Mouse (Mus musculus) midbrain, embryonic 16.5 days (tissue): ENCODE measurements around the gene S100a10. TPM values are rescaled to one million over a fixed set of nuclear protein-coding genes. Genes with fewer than 3 reads are reported as not detected.

Experiments
- ATAC-seq: fragments of 200-750 bp; cut with Nextera tagmentation; 2 replicates; pipeline ENCODE4 v1.8.0; 2017; ENCODE audit warnings: moderate TSS enrichment
- H3K27ac ChIP-seq: fragments of 300-500 bp; sonication (generic); 2 replicates; pipeline ENCODE4 v1.5.1; 2014; ENCODE audit warnings: mild to moderate bottlenecking, low read length, mixed read lengths
- H3K27me3 ChIP-seq: fragments of 300-500 bp; sonication (generic); 2 replicates; pipeline ENCODE4 v1.6.1; 2014; ENCODE audit warnings: low read depth, low read length, mixed read lengths; ENCODE audit not compliant: control insufficient read depth, insufficient read depth
- H3K36me3 ChIP-seq: fragments of 300-500 bp; sonication (generic); 2 replicates; pipeline ENCODE4 v1.6.1; 2014; ENCODE audit warnings: mild to moderate bottlenecking, low read length, moderate library complexity, mixed read lengths; ENCODE audit not compliant: control insufficient read depth, insufficient read depth
- H3K4me1 ChIP-seq: fragments of 300-500 bp; sonication (generic); 2 replicates; pipeline ENCODE4 v1.6.1; 2014; ENCODE audit warnings: mild to moderate bottlenecking, low read length, mixed read lengths; ENCODE audit not compliant: control insufficient read depth, insufficient read depth
- H3K4me2 ChIP-seq: fragments of 300-500 bp; sonication (generic); 2 replicates; pipeline ENCODE4 v1.6.1; 2014; ENCODE audit warnings: mild to moderate bottlenecking, low read length, mixed read lengths
- H3K4me3 ChIP-seq: fragments of 300-500 bp; sonication (generic); 2 replicates; pipeline ENCODE4 v1.5.1; 2014; ENCODE audit warnings: low read depth, mild to moderate bottlenecking, low read length, moderate library complexity, mixed read lengths
- H3K9ac ChIP-seq: fragments of 300-500 bp; sonication (generic); 2 replicates; pipeline ENCODE4 v1.6.1; 2014; ENCODE audit warnings: low read depth, low read length, mixed read lengths
- H3K9me3 ChIP-seq: fragments of 300-500 bp; sonication (generic); replicated peaks from 2 replicates; pipeline ENCODE4 v1.6.1; 2014; ENCODE audit warnings: mild to moderate bottlenecking, low read length, mixed read lengths; ENCODE audit not compliant: control insufficient read depth, poor library complexity, severe bottlenecking
- WGBS: fragments of 180-500 bp; shearing (Covaris S2); extraction: QIAGEN DNeasy Blood & Tissue Kit; methylation state at CpG from one replicate; pipeline ENCODE4 v1.1.7; 2014; 5-methylcytosine and 5-hydroxymethylcytosine counted together
- polyA plus RNA-seq: library from polyadenylated mRNA; unstranded; fragments of >200 nt; fragmentation: Nextera tagmentation; extraction: Ambion mirVana; gene quantifications from 2 replicates; pipeline ENCODE4 v1.2.1, GENCODE M21; 2015

S100a10 gene
- polyA plus RNA-seq, 1 experiment from 2014 or later, result 107 TPM

- Histone ChIP-seq H3K4me1 (no peaks in the 10 kb centered on the region), H3K4me3 (no peak overlapping the region), H3K4me2 (no peak overlapping the region), H3K9ac (no peak overlapping the region), H3K9me3 (no peaks in the 10 kb centered on the region), H3K27me3 (no peaks in the 10 kb centered on the region), H3K36me3 (no peaks in the 10 kb centered on the region), H3K27ac (no peak overlapping the region)
- no peak for ATAC-seq
- WGBS, result 95% methylated on average over 3 of the region's 3 CpGs
Observed at GRCm38 (mm10) chr3:93566892-93567291, 12.0 kb downstream of the S100a10 start.

- no peaks in the 10 kb centered on the region for H3K9me3 ChIP-seq
- H3K4me2 ChIP-seq, result no peak overlapping the region
- no peak for ATAC-seq
- H3K4me3 ChIP-seq, result no peak overlapping the region
- no peak overlapping the region for H3K9ac ChIP-seq
- H3K36me3 ChIP-seq, result no peaks in the 10 kb centered on the region
- 90% methylated on average over 6 of the region's 6 CpGs for WGBS
- H3K4me1 ChIP-seq, result no peaks in the 10 kb centered on the region
- no peaks in the 10 kb centered on the region for H3K27me3 ChIP-seq
- no peak overlapping the region for H3K27ac ChIP-seq
Observed at GRCm38 (mm10) chr3:93567721-93568120, 12.8 kb downstream of the S100a10 start.

GRCm38 (mm10) chr3:93568428-93569040, 13.7 kb downstream of the S100a10 start:
- Histone ChIP-seq H3K4me2 (no peak overlapping the region), H3K9me3 (no peaks in the 10 kb centered on the region), H3K4me1 (no peaks in the 10 kb centered on the region), H3K9ac (no peak overlapping the region), H3K27ac (no peak overlapping the region), H3K4me3 (no peak overlapping the region), H3K27me3 (no peaks in the 10 kb centered on the region), H3K36me3 (no peaks in the 10 kb centered on the region)
- no peak for ATAC-seq
- WGBS, result 77% methylated on average over 7 of the region's 7 CpGs

- WGBS, result 67% methylated on average over 2 of the region's 2 CpGs
- H3K4me1 ChIP-seq, result no peaks in the 10 kb centered on the region
- no peak overlapping the region for H3K4me3 ChIP-seq
- H3K27ac ChIP-seq, result no peak overlapping the region
- no peaks in the 10 kb centered on the region for H3K36me3 ChIP-seq
- ATAC-seq, result no peak
- H3K4me2 ChIP-seq, result no peak overlapping the region
- H3K9ac ChIP-seq, result no peak overlapping the region
- H3K27me3 ChIP-seq, result no peaks in the 10 kb centered on the region
- no peaks in the 10 kb centered on the region for H3K9me3 ChIP-seq
Observed at GRCm38 (mm10) chr3:93569046-93569445, 14.2 kb downstream of the S100a10 start.

- H3K4me2 ChIP-seq, result no peak overlapping the region
- WGBS, result 72% methylated on average over 5 of the region's 5 CpGs
- no peaks in the 10 kb centered on the region for H3K9me3 ChIP-seq
- H3K27me3 ChIP-seq, result no peaks in the 10 kb centered on the region
- H3K27ac ChIP-seq, result no peak overlapping the region
- no peaks in the 10 kb centered on the region for H3K4me1 ChIP-seq
- H3K9ac ChIP-seq, result no peak overlapping the region
- no peak overlapping the region for H3K4me3 ChIP-seq
- H3K36me3 ChIP-seq, result no peaks in the 10 kb centered on the region
- ATAC-seq, result no peak
Observed at GRCm38 (mm10) chr3:93572058-93572791, 17.3 kb downstream of the S100a10 start.

GRCm38 (mm10) chr3:93579317-93580038, 24.6 kb downstream of the S100a10 start:
- no peaks in the 10 kb centered on the region for H3K9me3 ChIP-seq
- no peak overlapping the region for H3K9ac ChIP-seq
- no peaks in the 10 kb centered on the region for H3K36me3 ChIP-seq
- no peak overlapping the region for H3K4me2 ChIP-seq
- 75% methylated on average over 6 of the region's 6 CpGs for WGBS
- H3K4me3 ChIP-seq, result no peak overlapping the region
- H3K27me3 ChIP-seq, result no peaks in the 10 kb centered on the region
- no peak overlapping the region for H3K27ac ChIP-seq
- H3K4me1 ChIP-seq, result no peaks in the 10 kb centered on the region
- no peak for ATAC-seq

GRCm38 (mm10) chr3:93580039-93580403, 25.1 kb downstream of the S100a10 start:
- H3K9ac ChIP-seq, result no peak overlapping the region
- H3K4me1 ChIP-seq, result no peaks in the 10 kb centered on the region
- no peaks in the 10 kb centered on the region for H3K9me3 ChIP-seq
- H3K27ac ChIP-seq, result no peak overlapping the region
- H3K4me2 ChIP-seq, result no peak overlapping the region
- ATAC-seq, result no peak
- WGBS, result 95% methylated on average over 2 of the region's 2 CpGs
- H3K4me3 ChIP-seq, result no peak overlapping the region
- H3K27me3 ChIP-seq, result no peaks in the 10 kb centered on the region
- H3K36me3 ChIP-seq, result no peaks in the 10 kb centered on the region

- no peak overlapping the region for H3K4me2 ChIP-seq
- no peaks in the 10 kb centered on the region for H3K36me3 ChIP-seq
- H3K4me1 ChIP-seq, result no peaks in the 10 kb centered on the region
- ATAC-seq, result no peak
- H3K4me3 ChIP-seq, result no peak overlapping the region
- no peaks in the 10 kb centered on the region for H3K27me3 ChIP-seq
- no peak overlapping the region for H3K27ac ChIP-seq
- no peaks in the 10 kb centered on the region for H3K9me3 ChIP-seq
- 67% methylated on average over 2 of the region's 2 CpGs for WGBS
- H3K9ac ChIP-seq, result no peak overlapping the region
Observed at GRCm38 (mm10) chr3:93580946-93581345, 26.1 kb downstream of the S100a10 start.

GRCm38 (mm10) chr3:93581687-93582086, 26.8 kb downstream of the S100a10 start:
- no peaks in the 10 kb centered on the region for H3K4me1 ChIP-seq
- 91% methylated on average over 4 of the region's 4 CpGs for WGBS
- H3K27me3 ChIP-seq, result no peaks in the 10 kb centered on the region
- no peaks in the 10 kb centered on the region for H3K36me3 ChIP-seq
- H3K4me2 ChIP-seq, result no peak overlapping the region
- no peak overlapping the region for H3K9ac ChIP-seq
- no peak overlapping the region for H3K4me3 ChIP-seq
- no peak for ATAC-seq
- H3K9me3 ChIP-seq, result no peaks in the 10 kb centered on the region
- no peak overlapping the region for H3K27ac ChIP-seq
